Mouse (Mus musculus) brain, embryonic 14.5 days (tissue): ENCODE data around the gene Auts2.

Experiments
- CTCF ChIP-seq: fragments of 200-500 bp; IDR thresholded peaks from 2 replicates; pipeline ENCODE4 v1.5.1; 2012; ENCODE audit warnings: inconsistent platforms, mild to moderate bottlenecking, moderate library complexity, borderline replicate concordance; ENCODE audit not compliant: insufficient read depth, insufficient read length; ENCODE audit errors: extremely low read depth
- POLR2A ChIP-seq: fragments of 200-500 bp; IDR thresholded peaks from 2 replicates; pipeline ENCODE4 v1.6.1; 2012; ENCODE audit warnings: mild to moderate bottlenecking, inconsistent platforms, borderline replicate concordance; ENCODE audit not compliant: poor library complexity, insufficient read depth, insufficient read length, severe bottlenecking; ENCODE audit errors: extremely low read depth

DNA sequence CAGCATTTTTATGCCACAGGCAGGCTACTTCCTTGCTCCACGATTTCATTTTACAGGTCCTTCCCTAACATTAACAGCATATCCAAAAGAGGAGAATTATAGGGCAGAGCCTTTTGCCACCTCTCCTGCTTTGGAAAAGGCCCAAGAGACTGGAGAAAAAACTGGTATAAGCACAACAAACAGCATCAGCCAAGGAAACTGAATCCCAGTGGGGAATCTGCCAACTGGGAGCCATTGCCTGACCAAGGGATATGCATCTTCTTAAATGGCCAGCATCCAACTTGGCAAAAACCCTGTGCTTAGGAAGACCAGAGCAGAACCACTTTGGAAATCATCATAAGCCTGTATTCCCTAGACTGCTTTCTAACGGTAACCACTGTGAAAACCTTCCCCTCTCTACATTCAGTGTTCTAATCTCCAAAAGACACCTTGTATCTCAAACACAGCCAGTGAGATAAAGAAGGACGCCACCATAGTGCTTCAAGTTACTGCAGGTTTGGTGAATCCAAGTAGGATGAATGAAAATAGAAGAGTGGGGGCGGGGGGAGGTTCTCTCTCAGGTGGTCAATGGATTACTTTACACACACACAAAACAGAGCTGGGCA, 169.6 kb downstream of the Auts2 start:
- TF ChIP-seq CTCF: no peak
- no peak for TF ChIP-seq POLR2A
